Mouse (Mus musculus): ENCODE results near the gene Nlrp6. TPM values are rescaled to one million over a fixed set of nuclear protein-coding genes. Genes with fewer than 3 reads are reported as not detected.
A peak's percentile ranks its signal among the peaks of the same experiment; 100 is the strongest.

Nlrp6 gene
- polyA plus RNA-seq, 1 experiment from 2014 or later = 0.63 TPM

DNA sequence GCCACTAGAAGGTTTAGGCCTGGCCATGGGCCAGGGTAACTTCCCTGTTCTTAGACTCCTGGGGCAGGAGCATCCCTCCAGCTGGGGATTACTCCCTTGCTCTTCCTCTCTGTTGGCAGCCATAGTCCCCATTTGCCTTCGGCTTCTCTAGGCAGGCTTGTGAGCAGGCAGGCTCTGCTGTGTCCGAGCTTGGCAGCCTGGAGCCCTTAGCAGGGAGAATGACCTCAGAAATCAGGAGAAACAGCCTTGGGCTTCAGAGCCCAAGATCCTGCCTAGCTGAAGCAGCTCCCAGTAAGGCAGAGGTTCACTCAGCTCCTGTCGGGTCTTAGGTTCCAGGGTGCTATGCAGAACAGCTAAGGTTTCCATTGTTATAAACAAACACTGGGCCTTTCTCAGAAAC, 21.6 kb upstream of the Nlrp6 start:
- Histone ChIP-seq H3K9ac (no peak overlapping the region), H3K27ac (no peak overlapping the region), H3K4me1 (no peaks in the 10 kb centered on the region), H3K4me2 (no peak overlapping the region), H3K9me3 (no peaks in the 10 kb centered on the region), H3K36me3 (replicated peaks) (peaks cover 33% of the 10 kb centered on the region), H3K4me3 (no peak overlapping the region), H3K27me3 (replicated peaks) (no peaks in the 10 kb centered on the region)
- no peak for ATAC-seq (replicated peaks)
- 82% methylated on average over 3 of the region's 3 CpGs for WGBS

DNA sequence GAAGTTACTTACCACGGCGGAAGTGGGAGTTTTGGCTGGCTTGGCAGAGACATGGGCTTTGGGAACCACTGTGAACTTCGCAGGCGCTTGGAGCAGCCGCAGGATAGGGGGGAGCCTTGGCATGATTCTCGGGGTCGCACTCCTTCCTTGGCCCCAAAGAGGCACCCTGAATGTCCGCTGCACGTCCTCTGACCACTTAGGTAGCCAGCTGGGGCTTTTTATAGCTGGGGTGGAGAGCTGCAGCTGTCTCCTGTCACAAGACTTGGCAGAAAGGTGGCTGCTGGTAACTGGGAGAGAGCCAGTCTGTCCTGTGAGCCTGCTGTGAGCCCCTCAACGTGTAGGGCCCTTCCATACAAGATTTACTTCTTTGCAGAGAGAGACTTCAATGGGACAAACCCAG, 20.5 kb upstream of the Nlrp6 start, which contains the start of gene Cox8b:
Gene Cox8b, minus strand, starts transcription at position 227 of the 400 bp plus-strand sequence.
- H3K4me3 ChIP-seq = no peak within 1 kb of the TSS
- no peak within 1 kb of the TSS for H3K4me2 ChIP-seq
- H3K27me3 ChIP-seq (replicated peaks) = no peaks in the 10 kb centered on the region
- H3K9ac ChIP-seq = no peak within 1 kb of the TSS
- H3K27ac ChIP-seq = no peak within 1 kb of the TSS
- peaks cover 26% of the 10 kb centered on the region for H3K36me3 ChIP-seq (replicated peaks)
- WGBS = 84% methylated on average over 10 of the region's 10 CpGs
- no peaks in the 10 kb centered on the region for H3K4me1 ChIP-seq
- ATAC-seq (replicated peaks) = no peak
- no peaks in the 10 kb centered on the region for H3K9me3 ChIP-seq

DNA sequence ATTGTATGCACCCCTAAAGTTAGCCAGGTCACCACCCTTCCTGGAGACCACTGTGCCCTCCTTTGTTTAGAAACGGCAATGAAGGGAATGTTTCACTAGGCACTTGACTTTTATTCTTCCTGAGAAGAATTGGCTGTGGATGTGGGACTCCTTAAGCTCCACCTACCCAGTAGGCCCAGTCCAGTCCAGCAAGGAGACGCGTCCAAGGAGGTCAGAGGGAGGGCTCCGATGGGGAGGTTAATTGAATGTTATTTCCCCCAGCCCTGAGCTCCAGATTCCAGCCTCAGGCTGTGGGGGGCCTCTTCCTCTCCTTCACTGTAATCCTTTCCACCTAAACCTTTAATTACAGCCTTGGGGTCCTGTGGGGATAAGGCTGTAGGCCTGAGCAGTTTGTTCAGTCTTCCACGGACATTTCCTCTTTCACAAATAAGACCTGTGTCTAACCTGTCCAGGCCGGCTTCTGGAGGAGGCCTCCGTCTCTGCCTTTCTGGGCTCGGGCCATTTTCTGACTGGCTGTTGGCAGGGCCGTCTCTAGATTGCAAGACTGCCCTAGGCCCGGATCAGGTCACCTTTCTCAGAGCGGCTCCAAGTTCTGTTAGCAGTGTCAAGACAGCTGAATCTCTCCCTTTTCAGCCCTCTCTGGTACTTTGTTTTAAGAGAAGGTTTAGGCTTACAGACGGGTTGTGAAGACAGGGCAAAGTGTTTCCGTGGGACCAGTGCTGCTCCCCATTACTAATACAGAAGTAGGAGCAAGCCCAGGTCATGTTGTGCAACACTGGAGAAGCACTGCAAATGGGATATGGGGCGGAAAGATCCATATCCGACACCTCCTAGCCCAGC, 18.4 kb upstream of the Nlrp6 start:
- H3K9me3 ChIP-seq = no peaks in the 10 kb centered on the region
- no peak overlapping the region for H3K4me2 ChIP-seq
- ATAC-seq (replicated peaks) = no peak
- no peak overlapping the region for H3K4me3 ChIP-seq
- no peak overlapping the region for H3K27ac ChIP-seq
- 77% methylated on average over 15 of the region's 15 CpGs for WGBS
- no peaks in the 10 kb centered on the region for H3K4me1 ChIP-seq
- H3K36me3 ChIP-seq (replicated peaks) = peaks cover 14% of the 10 kb centered on the region
- no peaks in the 10 kb centered on the region for H3K27me3 ChIP-seq (replicated peaks)
- no peak overlapping the region for H3K9ac ChIP-seq

DNA sequence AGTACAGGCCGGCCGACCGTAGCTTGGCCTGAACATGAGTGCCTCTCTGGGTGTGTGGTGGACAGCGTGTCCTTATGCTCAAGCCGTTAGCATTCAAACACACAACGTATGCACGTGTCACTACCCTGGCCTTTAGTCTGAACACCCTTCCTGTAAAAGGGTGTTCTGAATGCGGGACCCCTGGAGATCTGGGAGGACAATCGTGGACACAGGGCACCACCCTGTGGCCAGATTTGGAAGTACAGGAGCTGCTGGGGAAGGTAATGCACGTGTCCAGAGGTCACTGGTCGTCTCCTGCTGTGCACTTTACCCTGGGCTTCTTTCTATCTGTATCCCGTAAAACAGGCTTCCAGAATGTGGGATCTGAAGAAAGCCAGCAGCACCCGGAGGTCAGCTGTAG, 17.5 kb upstream of the Nlrp6 start:
- Histone ChIP-seq H3K4me1 (no peaks in the 10 kb centered on the region), H3K9ac (no peak overlapping the region), H3K4me3 (no peak overlapping the region), H3K4me2 (no peak overlapping the region), H3K36me3 (replicated peaks) (peaks cover 9% of the 10 kb centered on the region; the same call in 1 of the 2 replicates), H3K27me3 (replicated peaks) (no peaks in the 10 kb centered on the region), H3K9me3 (no peaks in the 10 kb centered on the region), H3K27ac (no peak overlapping the region)
- WGBS = 24% methylated on average over 13 of the region's 13 CpGs
- ATAC-seq (replicated peaks) = peak; percentile 50; the same call in 1 of the 2 replicates

DNA sequence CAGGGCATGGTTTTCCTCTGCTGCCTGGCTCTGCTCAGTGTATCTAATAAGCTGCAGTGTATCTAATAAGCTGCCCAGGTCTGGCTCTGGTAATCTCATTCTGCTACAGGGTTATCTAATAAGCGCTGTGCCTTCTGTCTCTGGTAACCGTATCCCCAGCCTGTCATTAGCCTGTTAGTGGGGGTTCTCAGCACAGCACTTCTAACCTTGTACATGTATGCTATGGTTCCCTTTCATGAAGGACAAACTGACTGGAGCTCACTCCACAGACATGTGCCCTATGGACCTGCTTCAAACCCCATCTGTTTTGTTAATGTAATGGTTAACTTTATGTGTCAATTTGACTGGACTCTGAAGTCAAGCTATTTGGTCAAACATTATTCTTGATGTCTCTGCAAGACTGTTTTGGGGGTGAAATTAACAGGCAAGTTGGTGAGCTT, 15.0 kb upstream of the Nlrp6 start:
- Histone ChIP-seq H3K9me3 (no peaks in the 10 kb centered on the region), H3K27me3 (replicated peaks) (no peaks in the 10 kb centered on the region), H3K4me3 (no peak overlapping the region), H3K4me1 (peaks cover 4% of the 10 kb centered on the region), H3K27ac (no peak overlapping the region), H3K36me3 (replicated peaks) (no peaks in the 10 kb centered on the region), H3K4me2 (no peak overlapping the region), H3K9ac (no peak overlapping the region)
- WGBS = 84% methylated on average over 2 of the region's 2 CpGs
- no peak for ATAC-seq (replicated peaks)

DNA sequence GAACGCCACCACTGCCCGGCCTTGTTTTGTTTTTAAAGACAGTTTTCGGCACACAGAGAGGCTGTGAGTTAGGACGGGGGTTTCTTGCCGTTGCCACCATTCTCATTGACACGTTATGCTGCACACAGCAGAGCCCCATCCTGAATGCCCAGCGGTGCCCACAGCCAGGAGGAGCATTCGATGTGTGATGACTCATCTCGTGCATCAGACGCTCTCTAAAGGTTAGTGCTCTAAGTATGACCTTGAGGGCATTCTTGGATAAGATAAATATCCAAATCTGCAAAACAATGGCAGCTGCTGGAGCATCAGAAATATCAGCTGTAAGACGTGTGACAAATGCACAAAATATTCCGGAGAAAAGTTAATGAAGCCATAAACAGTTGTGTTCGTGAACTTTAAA, 13.6 kb upstream of the Nlrp6 start:
- H3K4me3 ChIP-seq = no peak overlapping the region
- H3K9ac ChIP-seq = no peak overlapping the region; the same call in 1 of the 2 replicates
- peaks cover 4% of the 10 kb centered on the region for H3K4me1 ChIP-seq
- ATAC-seq (replicated peaks) = no peak
- H3K36me3 ChIP-seq (replicated peaks) = no peaks in the 10 kb centered on the region
- H3K27ac ChIP-seq = no peak overlapping the region
- 88% methylated on average over 13 of the region's 13 CpGs for WGBS
- H3K9me3 ChIP-seq = no peaks in the 10 kb centered on the region
- H3K4me2 ChIP-seq = no peak overlapping the region
- no peaks in the 10 kb centered on the region for H3K27me3 ChIP-seq (replicated peaks)

DNA sequence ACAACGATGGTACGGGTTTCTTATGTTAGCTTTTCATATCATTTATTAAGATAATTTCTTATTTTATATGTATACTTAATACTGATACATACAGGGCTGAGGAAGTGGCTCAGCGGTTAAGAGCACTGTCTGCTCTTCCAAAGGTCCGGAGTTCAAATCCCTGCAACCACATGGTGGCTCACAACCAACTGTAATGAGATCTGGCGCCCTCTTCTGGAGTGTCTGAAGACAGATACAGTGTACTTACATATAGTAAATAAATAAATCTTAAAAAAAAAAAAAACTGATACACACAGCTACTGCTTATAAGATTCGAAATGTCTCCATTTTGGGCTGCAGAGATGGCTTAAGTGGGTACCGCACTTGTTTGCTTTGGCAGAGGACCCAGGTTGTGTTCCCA, 13.0 kb upstream of the Nlrp6 start:
- ATAC-seq (replicated peaks) = no peak
- Histone ChIP-seq H3K9ac (no peak overlapping the region), H3K27me3 (replicated peaks) (no peaks in the 10 kb centered on the region), H3K4me2 (no peak overlapping the region), H3K9me3 (no peaks in the 10 kb centered on the region), H3K27ac (no peak overlapping the region), H3K4me1 (peaks cover 4% of the 10 kb centered on the region), H3K4me3 (no peak overlapping the region), H3K36me3 (replicated peaks) (no peaks in the 10 kb centered on the region)
- WGBS = 84% methylated on average over 7 of the region's 7 CpGs

DNA sequence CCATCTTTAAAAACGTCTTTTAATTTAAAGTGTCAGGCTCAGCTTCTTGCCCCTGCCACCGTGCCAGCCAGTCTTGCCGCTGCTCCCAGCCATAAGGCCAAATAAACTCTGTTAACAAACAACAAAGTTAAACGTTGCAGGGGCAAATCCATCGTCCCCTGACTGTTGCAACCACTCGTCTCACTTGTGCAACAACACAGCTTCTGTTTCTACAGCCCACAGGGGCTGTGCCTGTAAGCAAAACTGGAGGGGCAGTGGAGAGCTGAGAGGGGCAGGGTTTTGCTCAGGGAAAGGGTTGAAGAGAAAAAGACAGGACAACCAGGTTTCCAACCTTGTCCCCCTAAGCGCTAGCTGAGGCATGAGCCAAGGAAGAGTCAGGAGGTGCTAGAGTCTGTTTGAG, 12.5 kb upstream of the Nlrp6 start:
- H3K9ac ChIP-seq = no peak overlapping the region
- WGBS = 53% methylated on average over 7 of the region's 7 CpGs
- ATAC-seq (replicated peaks) = no peak

DNA sequence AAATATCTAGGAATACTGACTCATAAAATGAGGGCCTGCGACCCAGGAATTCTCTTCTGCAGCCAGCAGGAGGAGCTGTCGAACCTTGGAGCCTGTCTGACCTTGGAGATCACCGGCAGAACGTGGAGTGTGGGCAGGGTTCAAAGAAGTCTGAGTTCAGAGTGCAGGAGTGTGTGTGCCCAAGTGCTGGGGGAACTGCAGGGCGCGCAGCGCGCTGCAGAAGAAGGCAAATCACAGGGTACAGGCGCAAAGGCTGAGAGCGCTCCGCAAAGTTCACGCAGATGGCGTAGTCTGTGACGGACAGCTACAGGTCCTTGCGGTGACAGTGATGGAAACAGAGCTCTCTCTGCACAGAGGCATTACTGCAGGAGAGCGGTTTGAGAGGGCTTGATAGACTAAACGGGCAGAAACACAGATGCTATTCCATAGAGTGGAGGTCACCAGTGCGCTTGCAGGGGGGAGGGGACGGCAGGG, 12.0 kb upstream of the Nlrp6 start:
- H3K9ac ChIP-seq = no peak overlapping the region; the same call in 1 of the 2 replicates
- H3K4me2 ChIP-seq = peak overlapping the region; percentile 75
- peak overlapping the region; percentile 36 for H3K4me3 ChIP-seq
- H3K9me3 ChIP-seq = no peaks in the 10 kb centered on the region
- H3K27me3 ChIP-seq (replicated peaks) = no peaks in the 10 kb centered on the region
- H3K27ac ChIP-seq = no peak overlapping the region
- H3K4me1 ChIP-seq = peaks cover 4% of the 10 kb centered on the region
- WGBS = 2% methylated on average over 19 of the region's 19 CpGs
- no peaks in the 10 kb centered on the region for H3K36me3 ChIP-seq (replicated peaks)
- ATAC-seq (replicated peaks) = peak; percentile 79

More for the DNA sequence above, 12.5 kb upstream of the Nlrp6 start:
- Histone ChIP-seq H3K4me2 (no peak overlapping the region), H3K27me3 (replicated peaks) (no peaks in the 10 kb centered on the region), H3K4me1 (peaks cover 4% of the 10 kb centered on the region), H3K36me3 (replicated peaks) (no peaks in the 10 kb centered on the region), H3K4me3 (no peak overlapping the region), H3K9me3 (no peaks in the 10 kb centered on the region), H3K27ac (no peak overlapping the region)

DNA sequence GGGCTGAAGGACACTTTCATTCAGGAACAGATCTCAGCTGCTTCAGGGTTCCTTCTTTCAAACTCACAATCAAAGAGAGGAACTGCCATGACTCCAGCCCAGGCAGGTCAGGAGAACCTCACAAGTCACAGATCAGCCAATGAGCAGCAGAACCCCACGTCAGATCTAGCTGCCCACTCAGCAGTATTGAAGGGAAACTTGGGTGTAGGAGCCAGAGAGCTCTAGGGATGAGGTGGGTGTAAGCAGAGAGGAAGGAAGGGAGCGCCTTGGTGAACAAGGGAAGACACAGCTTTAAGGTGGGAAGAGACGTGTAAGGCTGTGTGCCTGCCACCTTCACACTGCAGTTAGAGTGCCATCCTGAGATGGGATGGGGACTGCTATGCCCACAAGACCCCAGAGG, 8.4 kb upstream of the Nlrp6 start:
- H3K9me3 ChIP-seq = no peaks in the 10 kb centered on the region
- peaks cover 4% of the 10 kb centered on the region for H3K4me1 ChIP-seq
- H3K27me3 ChIP-seq (replicated peaks) = no peaks in the 10 kb centered on the region
- WGBS = 67% methylated on average over 3 of the region's 3 CpGs
- no peak overlapping the region for H3K4me2 ChIP-seq
- H3K9ac ChIP-seq = no peak overlapping the region
- H3K4me3 ChIP-seq = no peak overlapping the region
- ATAC-seq (replicated peaks) = no peak
- H3K36me3 ChIP-seq (replicated peaks) = no peaks in the 10 kb centered on the region
- H3K27ac ChIP-seq = no peak overlapping the region

DNA sequence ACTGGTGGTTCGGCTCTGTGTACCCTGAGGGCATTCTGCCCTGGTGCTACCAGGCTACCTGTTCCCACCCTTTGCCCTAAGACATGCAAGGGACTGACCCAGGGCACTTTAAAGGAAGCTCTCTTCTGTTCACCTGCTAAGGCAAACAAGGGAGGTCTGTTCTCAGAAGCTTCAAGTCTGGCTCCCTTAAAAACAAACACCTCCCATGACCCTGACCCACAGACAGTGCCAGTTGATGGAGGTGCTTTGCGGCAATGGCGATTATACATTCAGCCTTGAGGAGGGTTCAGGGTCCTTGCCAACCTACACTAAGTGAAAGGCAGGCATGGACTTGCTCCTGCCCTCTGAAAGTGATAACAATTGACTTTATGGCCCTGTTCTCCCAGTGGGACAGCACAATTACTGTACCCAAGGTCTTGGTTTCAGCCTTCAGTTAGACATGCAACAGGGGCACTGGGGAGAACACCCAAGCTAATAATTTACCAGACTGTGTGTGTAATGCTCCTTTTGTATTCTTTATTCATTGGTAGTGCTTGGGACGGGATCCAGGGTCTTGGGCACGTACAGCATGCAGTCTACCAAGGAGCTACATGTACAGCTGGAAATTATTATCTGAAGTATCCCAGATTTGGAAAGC, 7.7 kb upstream of the Nlrp6 start:
- 83% methylated on average over 5 of the region's 5 CpGs for WGBS
- H3K36me3 ChIP-seq (replicated peaks) = no peaks in the 10 kb centered on the region
- no peak overlapping the region for H3K4me3 ChIP-seq
- H3K9me3 ChIP-seq = no peaks in the 10 kb centered on the region
- H3K4me1 ChIP-seq = peaks cover 4% of the 10 kb centered on the region
- H3K9ac ChIP-seq = no peak overlapping the region
- no peak for ATAC-seq (replicated peaks)
- H3K27ac ChIP-seq = no peak overlapping the region
- no peak overlapping the region for H3K4me2 ChIP-seq
- H3K27me3 ChIP-seq (replicated peaks) = no peaks in the 10 kb centered on the region

DNA sequence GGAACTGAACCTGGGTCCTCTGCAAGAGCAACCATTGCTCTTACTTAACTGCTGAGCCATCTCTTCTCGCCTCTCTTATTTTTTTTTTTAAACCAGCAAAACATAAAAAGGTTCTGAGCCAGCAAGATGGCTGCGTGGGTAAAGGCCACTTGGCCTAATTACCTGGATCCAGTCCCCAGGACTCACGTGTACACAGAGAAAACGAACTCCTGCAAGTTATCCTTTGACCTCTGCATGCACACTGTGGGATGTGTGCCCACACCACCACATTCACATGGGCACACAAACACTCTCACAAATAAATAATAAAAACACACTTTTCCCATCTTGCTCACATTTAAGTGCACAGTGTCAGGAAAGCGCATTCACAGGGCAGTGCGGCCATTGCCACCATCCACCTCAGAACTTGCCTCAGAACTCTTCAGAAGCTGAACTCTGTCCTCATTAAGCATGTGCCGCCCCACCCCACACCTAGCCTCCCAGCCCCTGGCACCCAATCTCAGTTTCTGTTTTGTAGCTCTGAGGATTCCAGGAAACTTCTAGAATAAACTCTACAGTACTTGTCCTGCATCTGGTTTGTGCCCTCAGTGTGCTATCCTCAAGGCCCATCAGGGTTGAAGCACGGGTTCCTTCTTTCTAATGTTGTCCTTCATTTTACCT, 6.5 kb upstream of the Nlrp6 start:
- H3K4me2 ChIP-seq = no peak overlapping the region
- H3K4me1 ChIP-seq = no peaks in the 10 kb centered on the region
- no peaks in the 10 kb centered on the region for H3K9me3 ChIP-seq
- H3K27ac ChIP-seq = no peak overlapping the region
- H3K27me3 ChIP-seq (replicated peaks) = peaks cover 3% of the 10 kb centered on the region; the same call in 1 of the 2 replicates
- 85% methylated on average over 8 of the region's 8 CpGs for WGBS
- no peaks in the 10 kb centered on the region for H3K36me3 ChIP-seq (replicated peaks)
- no peak overlapping the region for H3K4me3 ChIP-seq
- no peak overlapping the region for H3K9ac ChIP-seq
- ATAC-seq (replicated peaks) = no peak

Measured in midbrain, embryonic 15.5 days (tissue).